ENCODE assay signal across 8 mouse cellular contexts in the genomic region with DNA sequence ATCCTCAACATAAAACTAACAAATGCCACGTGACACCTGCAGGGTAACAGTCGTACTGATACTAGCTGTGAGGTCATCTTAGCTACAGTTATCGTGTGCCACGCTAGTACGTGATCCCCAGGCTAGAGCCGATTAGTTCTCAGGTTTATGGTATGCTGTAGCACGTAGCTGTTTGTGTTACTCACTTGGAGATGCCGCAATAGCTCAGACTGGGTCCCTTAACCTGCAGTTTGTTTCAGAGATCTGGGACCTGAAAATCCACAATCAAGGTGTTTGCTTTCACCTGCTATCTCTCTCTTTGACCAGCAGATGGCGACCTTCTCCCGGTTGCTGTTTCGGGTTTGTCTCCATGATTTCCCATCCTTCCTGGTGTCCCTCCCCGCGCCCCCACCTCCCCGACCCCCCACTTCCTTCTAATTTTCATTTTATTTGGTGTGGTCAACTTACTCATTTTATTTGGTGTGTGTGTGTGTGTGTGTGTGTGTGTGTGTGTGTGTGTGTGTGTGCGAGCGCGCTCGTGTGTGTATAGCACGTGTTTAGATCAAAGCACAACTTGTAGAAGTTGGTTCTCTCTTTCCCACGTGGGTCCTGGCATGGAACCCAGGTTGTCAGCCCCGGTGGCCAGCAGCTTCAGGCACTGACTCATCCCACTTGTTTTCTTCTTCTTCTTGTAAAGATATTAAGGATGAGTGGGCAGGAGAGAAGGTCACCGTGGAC. TPM values are rescaled to one million over a fixed set of nuclear protein-coding genes. Genes with fewer than 3 reads are reported as not detected.
DNase-seq lines count a peak whose midpoint lies in the region; ATAC-seq lines count a peak whose summit lies in the region.

No protein-coding gene starts in this region.

- peak; percentile 73 for ATAC-seq in megakaryocyte, adult 5-6 weeks (ENCODE audit: poor library complexity, severe bottlenecking)

- peak; percentile 35 to 58 for DNase-seq in cerebellum, adult 18-20 months
- no peak for DNase-seq in cerebellum, adult 11-12 months
- peak; percentile 43 to 47 for DNase-seq in right cerebral cortex, adult 2 months (ENCODE audit: low spot score in 2 of 2)
- DNase-seq in right cerebral cortex, postnatal 14 days: no peak
- peak; percentile 43 to 53 for DNase-seq in cerebellum, postnatal 25 days
- peak; percentile 29 for DNase-seq in heart, postnatal 4 days
- no peak for DNase-seq in frontal cortex, postnatal 25 days (ENCODE audit: low spot score in 2 of 2)

RNA-seq across cellular contexts. Expression of a gene that starts 5.4 kb away (rescaled TPM):
- total RNA-seq in heart, postnatal 4 days (2021): 10 to 100 TPM; 14.3 to 14.7 TPM
- total RNA-seq in megakaryocyte, adult 5-6 weeks (2015): 650 and 716 TPM in 2 replicates
- total RNA-seq in megakaryocyte, adult 5-6 weeks (2017): 802 and 871 TPM in 2 replicates

RNA-seq across cellular contexts. Expression of a gene that starts 18.0 kb away (rescaled TPM):
- total RNA-seq in heart, postnatal 4 days (2021): not detected
- total RNA-seq in megakaryocyte, adult 5-6 weeks (2015): 0.51 and 0.84 TPM in 2 replicates
- 0.40 and 1.2 TPM in 2 replicates for total RNA-seq in megakaryocyte, adult 5-6 weeks (2017)

Comparison
In these comparisons a context has a peak if more than half of its experiments do, and no peak if none do; other contexts are left out.
1. DNase-seq: peak in cerebellum, adult 18-20 months (2 of 2), right cerebral cortex, adult 2 months (2 of 2), cerebellum, postnatal 25 days (2 of 2) and heart, postnatal 4 days (single experiment); none in cerebellum, adult 11-12 months (single experiment), right cerebral cortex, postnatal 14 days (single experiment) and frontal cortex, postnatal 25 days (0 of 2).
2. RNA of a gene that starts 5.4 kb away (total RNA-seq): 650 to 871 TPM in megakaryocyte, adult 5-6 weeks; 14.3 to 14.7 TPM in heart, postnatal 4 days; every median in the first group is over 10 times any median in the second.